Mouse (Mus musculus) liver, postnatal 0 days (tissue): ENCODE data around the gene Use1. TPM values are rescaled to one million over a fixed set of nuclear protein-coding genes. Genes with fewer than 3 reads are reported as not detected.

ENCODE experiments used
- ATAC-seq: fragments of 200-750 bp; cut with Nextera tagmentation; 2 replicates; pipeline ENCODE4 v1.8.0; 2017; ENCODE audit warnings: mild to moderate bottlenecking, moderate library complexity
- DNase-seq: peaks from one replicate; pipeline ENCODE4 v3.0.0-alpha.2; 2016
- H3K27ac ChIP-seq: fragments of 300-500 bp; sonication (generic); 2 replicates; pipeline ENCODE4 v1.5.1; 2014; ENCODE audit warnings: antibody characterized with exemption, moderate library complexity, mild to moderate bottlenecking, low read depth
- H3K27me3 ChIP-seq: fragments of 300-500 bp; sonication (generic); 2 replicates; pipeline ENCODE4 v1.6.1; 2014; ENCODE audit warnings: low read length, control low read depth, mixed read lengths; ENCODE audit not compliant: insufficient read depth
- H3K36me3 ChIP-seq: fragments of 300-500 bp; sonication (generic); replicated peaks from 2 replicates; pipeline ENCODE4 v1.6.1; 2014; ENCODE audit warnings: mild to moderate bottlenecking, control low read depth, low read length, moderate library complexity, mixed read lengths; ENCODE audit not compliant: insufficient read depth
- H3K4me1 ChIP-seq: fragments of 300-500 bp; sonication (generic); 2 replicates; pipeline ENCODE4 v1.6.1; 2014; ENCODE audit warnings: antibody characterized with exemption, mild to moderate bottlenecking, control low read depth; ENCODE audit not compliant: insufficient read depth
- H3K4me2 ChIP-seq: fragments of 300-500 bp; sonication (generic); 2 replicates; pipeline ENCODE4 v1.6.1; 2014; ENCODE audit warnings: low read depth, mild to moderate bottlenecking, low read length, moderate library complexity, mixed read lengths
- H3K4me3 ChIP-seq: fragments of 300-500 bp; sonication (generic); 2 replicates; pipeline ENCODE4 v1.5.1; 2014; ENCODE audit warnings: low read depth, low read length
- H3K9ac ChIP-seq: fragments of 300-500 bp; sonication (generic); replicated peaks from 2 replicates; pipeline ENCODE4 v1.6.1; 2014; ENCODE audit warnings: mild to moderate bottlenecking, moderate library complexity
- H3K9me3 ChIP-seq: fragments of 300-500 bp; sonication (generic); 2 replicates; pipeline ENCODE4 v1.6.1; 2016; ENCODE audit warnings: mild to moderate bottlenecking, control low read depth, low read length, mixed read lengths
- CTCF ChIP-seq: sonication (generic); IDR thresholded peaks from 2 replicates; pipeline ENCODE4 v1.5.1; 2016; ENCODE audit warnings: antibody characterized with exemption, low read depth
- EP300 ChIP-seq: IDR thresholded peaks from 2 replicates; pipeline ENCODE4 v1.6.1; 2016; ENCODE audit warnings: antibody characterized with exemption, low read depth, mild to moderate bottlenecking
- WGBS: fragments of 180-500 bp; shearing (Covaris S2); extraction: QIAGEN DNeasy Blood & Tissue Kit; methylation state at CpG from one replicate; pipeline ENCODE4 v1.1.7; 2014; ENCODE audit not compliant: insufficient replicate concordance; 5-methylcytosine and 5-hydroxymethylcytosine counted together
- polyA plus RNA-seq: library from polyadenylated mRNA; unstranded; fragments of >200 nt; fragmentation: Nextera tagmentation; extraction: Ambion mirVana; gene quantifications from 2 replicates; pipeline ENCODE4 v1.2.1, GENCODE M21; 2015

The Use1 gene
- polyA plus RNA-seq, 1 experiment from 2014 or later = 62.8 TPM

DNA sequence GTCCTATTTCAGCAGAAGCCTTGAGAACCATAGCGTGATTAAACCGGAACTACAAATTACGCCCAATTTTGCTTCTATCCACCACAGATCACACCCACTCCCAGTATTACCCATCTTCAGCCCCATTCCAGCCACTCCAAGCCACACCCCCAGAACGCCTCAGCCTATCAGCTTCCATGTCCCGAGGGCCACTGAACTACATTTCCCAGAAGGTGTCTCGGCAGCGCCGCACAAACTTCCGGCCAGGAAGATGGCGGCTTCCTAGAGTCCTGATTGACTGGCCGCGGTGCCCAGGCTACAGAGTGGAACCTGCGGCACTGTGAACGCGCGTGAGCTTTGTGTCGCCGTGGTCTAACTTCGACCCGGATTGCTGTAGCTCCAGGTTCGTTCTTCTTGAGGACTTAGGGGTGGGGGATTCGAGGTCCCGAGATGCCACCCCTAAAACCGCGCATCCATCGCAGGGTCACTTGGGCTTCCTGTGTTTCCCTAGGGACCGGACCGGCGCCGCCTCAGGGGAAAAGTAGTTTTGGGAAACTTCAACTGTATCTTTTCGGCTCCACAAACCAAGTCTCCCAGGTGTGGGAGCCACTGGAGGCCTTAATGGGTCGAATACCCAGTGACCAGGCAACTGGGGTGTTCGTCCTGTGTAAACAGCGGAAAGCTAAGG lies 30.1 kb downstream of the Use1 start, which contains the start of gene Babam1:
Babam1 (plus strand) TSS at position 223 of the 667 bp plus-strand sequence.
- H3K36me3 ChIP-seq = peaks cover 16% of the 10 kb centered on the region
- H3K9ac ChIP-seq = peak within 1 kb of the TSS; percentile 83
- under 1% methylated on average over 34 of the region's 34 CpGs for WGBS
- TF ChIP-seq CTCF (no peak), EP300 (0 out of 2 replicates have a peak, but pooled peaks have one; percentile 13)
- peak within 1 kb of the TSS; percentile 97 for H3K4me2 ChIP-seq
- no peaks in the 10 kb centered on the region for H3K27me3 ChIP-seq
- peak; percentile 95 for ATAC-seq
- peak; percentile 92 for DNase-seq
- peak within 1 kb of the TSS; percentile 98 for H3K4me3 ChIP-seq
- H3K4me1 ChIP-seq = peaks cover 12% of the 10 kb centered on the region
- H3K9me3 ChIP-seq = no peaks in the 10 kb centered on the region
- H3K27ac ChIP-seq = peak within 1 kb of the TSS; percentile 71

DNA sequence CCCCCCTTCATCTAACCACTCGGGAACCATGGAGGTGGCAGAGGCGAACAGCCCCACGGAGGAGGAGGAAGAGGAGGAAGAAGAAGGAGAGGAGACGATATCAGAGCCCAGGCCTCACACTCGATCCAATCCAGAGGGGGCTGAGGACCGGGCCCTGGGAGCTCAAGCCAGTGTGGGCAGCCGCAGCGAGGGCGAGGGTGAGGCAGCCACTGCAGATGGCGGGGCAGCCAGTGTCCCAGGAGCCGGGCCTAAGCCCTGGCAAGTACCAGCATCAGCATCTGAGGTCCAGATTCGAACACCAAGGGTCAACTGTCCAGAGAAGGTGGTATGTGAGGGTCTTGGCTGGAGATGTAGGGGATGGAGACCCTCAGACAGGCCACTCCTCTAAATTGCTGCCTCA lies 31.1 kb downstream of the Use1 start:
- 80% methylated on average over 12 of the region's 12 CpGs for WGBS
- peak overlapping the region; percentile 98; the same call in 1 of the 2 replicates for H3K4me3 ChIP-seq
- no peak overlapping the region for H3K27ac ChIP-seq

GRCm38 (mm10) chr8:71400826-71401225 lies 34.2 kb downstream of the Use1 start:
- H3K36me3 ChIP-seq = peaks cover 18% of the 10 kb centered on the region
- no peak overlapping the region for H3K4me3 ChIP-seq
- H3K9me3 ChIP-seq = no peaks in the 10 kb centered on the region
- no peaks in the 10 kb centered on the region for H3K27me3 ChIP-seq
- TF ChIP-seq CTCF (no peak), EP300 (no peak)
- ATAC-seq (no peak), DNase-seq (no peak)
- H3K4me2 ChIP-seq = no peak overlapping the region
- WGBS = 87% methylated on average over 2 of the region's 2 CpGs
- H3K4me1 ChIP-seq = peaks cover 22% of the 10 kb centered on the region
- H3K9ac ChIP-seq = no peak overlapping the region
- no peak overlapping the region for H3K27ac ChIP-seq

More for the DNA sequence above, 31.1 kb downstream of the Use1 start:
- TF ChIP-seq CTCF (no peak), EP300 (no peak)
- Histone ChIP-seq H3K36me3 (peaks cover 16% of the 10 kb centered on the region), H3K9ac (0 out of 2 replicates have a peak overlapping the region, but pooled peaks have one; percentile 83), H3K9me3 (no peaks in the 10 kb centered on the region), H3K4me1 (peaks cover 12% of the 10 kb centered on the region), H3K27me3 (no peaks in the 10 kb centered on the region), H3K4me2 (peak overlapping the region; percentile 97)
- DNase-seq (no peak), ATAC-seq (no peak)

DNA sequence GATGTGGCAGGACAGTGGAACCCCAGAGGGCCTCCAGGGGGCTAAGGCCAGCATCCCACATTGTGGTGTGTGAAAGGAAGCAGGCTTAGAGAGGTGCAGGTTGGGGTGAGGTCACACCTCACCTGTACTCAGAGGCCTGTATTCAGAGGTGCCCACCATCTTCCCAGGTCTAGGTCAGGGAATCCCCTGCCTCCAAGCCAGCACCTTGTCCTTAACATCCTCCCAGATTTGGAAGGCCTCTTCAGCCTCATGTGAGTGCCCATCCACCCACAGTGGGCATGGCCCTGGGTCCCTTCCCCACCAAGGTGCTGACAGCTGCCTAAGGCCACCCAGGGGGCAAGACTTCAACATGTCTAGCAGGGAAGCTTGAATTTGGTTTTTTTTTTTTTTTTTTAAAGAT lies 34.8 kb downstream of the Use1 start:
- Histone ChIP-seq H3K4me1 (peaks cover 23% of the 10 kb centered on the region), H3K36me3 (peaks cover 18% of the 10 kb centered on the region), H3K27me3 (no peaks in the 10 kb centered on the region), H3K27ac (no peak overlapping the region), H3K4me2 (no peak overlapping the region), H3K9me3 (no peaks in the 10 kb centered on the region), H3K9ac (no peak overlapping the region), H3K4me3 (no peak overlapping the region)
- DNase-seq (no peak), ATAC-seq (no peak)
- TF ChIP-seq CTCF = no peak
- TF ChIP-seq EP300 = no peak

DNA sequence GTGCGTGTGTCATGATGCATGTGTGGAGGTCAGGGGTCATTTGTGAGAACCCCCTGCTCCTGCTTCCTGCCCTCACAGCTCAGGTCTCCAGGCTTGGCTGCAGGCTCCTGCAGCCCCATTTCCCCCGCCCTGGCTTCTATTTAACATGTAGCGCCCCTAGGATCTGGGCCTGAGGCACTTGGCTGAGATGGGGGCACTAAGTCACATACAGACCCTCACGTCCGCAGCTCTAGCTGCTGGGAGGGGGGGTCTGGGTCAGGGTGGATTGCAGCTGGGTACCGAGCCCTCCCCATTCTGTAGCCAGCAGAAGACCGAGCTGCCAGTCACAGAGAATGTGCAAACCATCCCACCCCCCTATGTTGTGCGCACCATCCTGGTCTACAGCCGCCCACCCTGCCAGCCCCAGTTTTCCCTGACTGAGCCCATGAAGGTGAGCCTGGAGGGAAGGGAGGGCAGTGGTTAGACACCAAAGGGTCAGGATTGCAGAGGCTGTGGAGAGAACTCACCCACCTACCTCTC lies 35.9 kb downstream of the Use1 start:
- Histone ChIP-seq H3K9me3 (no peaks in the 10 kb centered on the region), H3K36me3 (peaks cover 24% of the 10 kb centered on the region), H3K4me2 (no peak overlapping the region), H3K9ac (no peak overlapping the region), H3K4me3 (no peak overlapping the region), H3K27ac (no peak overlapping the region), H3K4me1 (peaks cover 23% of the 10 kb centered on the region), H3K27me3 (no peaks in the 10 kb centered on the region)
- 84% methylated on average over 9 of the region's 9 CpGs for WGBS
- ATAC-seq = no peak
- TF ChIP-seq CTCF (no peak), EP300 (no peak)
- DNase-seq = no peak

GRCm38 (mm10) chr8:71403107-71403885 lies 36.6 kb downstream of the Use1 start:
- H3K9me3 ChIP-seq = no peaks in the 10 kb centered on the region
- H3K4me2 ChIP-seq = no peak overlapping the region
- peaks cover 20% of the 10 kb centered on the region for H3K4me1 ChIP-seq
- TF ChIP-seq EP300 (no peak), CTCF (no peak)
- WGBS = 73% methylated on average over 6 of the region's 6 CpGs
- no peak overlapping the region for H3K4me3 ChIP-seq
- DNase-seq (no peak), ATAC-seq (no peak)
- peaks cover 30% of the 10 kb centered on the region for H3K36me3 ChIP-seq
- H3K9ac ChIP-seq = no peak overlapping the region
- no peak overlapping the region for H3K27ac ChIP-seq
- no peaks in the 10 kb centered on the region for H3K27me3 ChIP-seq
